Mouse (Mus musculus): ENCODE results near the gene Rfng. TPM values are rescaled to one million over a fixed set of nuclear protein-coding genes. Genes with fewer than 3 reads are reported as not detected.

Gene Rfng
- polyA plus RNA-seq, 1 experiment, result 26.0 TPM

DNA sequence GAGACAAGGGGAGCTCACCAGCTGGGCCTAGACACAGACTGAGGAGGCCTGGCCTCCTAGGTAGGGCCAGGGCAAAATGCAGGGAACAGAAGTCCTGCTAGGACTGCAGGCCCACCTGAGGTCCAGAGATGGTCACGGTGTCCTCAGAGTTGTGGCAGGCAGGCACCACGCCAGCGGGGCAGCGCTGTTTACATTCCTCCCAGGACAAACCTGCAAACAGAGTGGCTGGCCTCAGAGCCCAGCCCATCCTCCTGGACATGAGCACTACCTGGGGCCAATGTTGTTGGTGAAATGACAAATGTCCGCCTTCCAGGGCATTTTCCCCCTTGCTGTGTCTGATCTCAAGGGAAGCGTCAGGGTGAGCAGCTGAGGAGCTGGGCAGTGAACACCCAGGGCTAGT, 33.4 kb upstream of the Rfng start:
- TF ChIP-seq GATA1 (IDR thresholded peaks at IDR 0.05; ENCODE audit: borderline replicate concordance, low read length) (no peak), FLI1 (IDR thresholded peaks at IDR 0.05; ENCODE audit: low read length) (no peak)
- Histone ChIP-seq H3K4me3 (replicated peaks) (no peak overlapping the region), H3K27me3 (replicated peaks) (no peaks in the 10 kb centered on the region), H3K9me3 (no peaks in the 10 kb centered on the region), H3K36me3 (replicated peaks; ENCODE audit: low read length) (peaks cover 100% of the 10 kb centered on the region), H3K4me1 (peaks cover 57% of the 10 kb centered on the region)

DNA sequence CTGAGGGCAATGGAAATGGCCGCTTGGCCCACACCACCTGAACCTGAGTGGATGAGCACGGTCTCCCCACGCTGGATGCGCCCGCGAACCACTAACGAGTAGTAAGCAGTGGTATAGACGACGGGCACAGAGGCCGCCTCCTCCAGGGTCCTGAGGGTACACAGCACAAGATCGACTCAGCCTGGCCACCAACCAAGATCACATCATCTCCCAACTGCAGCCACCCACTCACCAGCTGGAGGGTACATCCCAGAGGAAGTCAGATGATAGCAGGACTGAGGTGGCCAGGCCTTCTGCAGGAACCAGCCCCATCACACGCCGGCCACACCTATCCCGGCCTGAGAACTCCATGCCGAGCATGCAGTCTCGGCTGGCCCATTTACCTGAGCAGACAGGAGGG, 28.1 kb upstream of the Rfng start:
- peaks cover 100% of the 10 kb centered on the region for H3K36me3 ChIP-seq (replicated peaks; ENCODE audit: low read length)
- H3K9me3 ChIP-seq, result no peaks in the 10 kb centered on the region
- TF ChIP-seq GATA1 (IDR thresholded peaks at IDR 0.05; ENCODE audit: borderline replicate concordance, low read length), result no peak
- TF ChIP-seq FLI1 (IDR thresholded peaks at IDR 0.05; ENCODE audit: low read length), result no peak
- peaks cover 22% of the 10 kb centered on the region; the same call in 1 of the 2 replicates for H3K4me1 ChIP-seq
- no peak overlapping the region for H3K4me3 ChIP-seq (replicated peaks)
- no peaks in the 10 kb centered on the region for H3K27me3 ChIP-seq (replicated peaks)

DNA sequence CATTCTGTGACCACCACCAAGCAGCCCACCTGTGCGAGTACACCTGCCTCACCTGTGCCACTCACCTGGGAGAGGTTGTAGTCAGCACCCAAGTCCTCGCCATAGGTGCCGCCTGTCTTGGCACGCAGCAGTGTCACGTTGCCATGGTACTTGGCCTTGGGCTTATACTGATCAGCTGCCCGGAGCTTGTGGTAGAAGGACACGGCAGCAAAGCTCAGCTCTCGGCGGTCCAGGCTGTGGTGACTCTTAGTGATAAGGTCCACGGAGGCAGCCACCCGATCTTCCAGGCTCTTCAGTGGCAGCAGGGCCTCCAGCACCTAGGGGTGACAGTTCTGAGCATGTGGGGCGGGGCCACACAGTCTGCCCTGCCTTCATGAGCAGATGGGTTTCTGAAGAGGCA, 24.0 kb upstream of the Rfng start:
- Histone ChIP-seq H3K4me3 (replicated peaks) (peak overlapping the region; percentile 14), H3K4me1 (peaks cover 8% of the 10 kb centered on the region; the same call in 1 of the 2 replicates), H3K27me3 (replicated peaks) (no peaks in the 10 kb centered on the region), H3K36me3 (replicated peaks; ENCODE audit: low read length) (peaks cover 85% of the 10 kb centered on the region), H3K9me3 (no peaks in the 10 kb centered on the region)
- TF ChIP-seq GATA1 (IDR thresholded peaks at IDR 0.05; ENCODE audit: borderline replicate concordance, low read length), result no peak
- TF ChIP-seq FLI1 (IDR thresholded peaks at IDR 0.05; ENCODE audit: low read length), result no peak

DNA sequence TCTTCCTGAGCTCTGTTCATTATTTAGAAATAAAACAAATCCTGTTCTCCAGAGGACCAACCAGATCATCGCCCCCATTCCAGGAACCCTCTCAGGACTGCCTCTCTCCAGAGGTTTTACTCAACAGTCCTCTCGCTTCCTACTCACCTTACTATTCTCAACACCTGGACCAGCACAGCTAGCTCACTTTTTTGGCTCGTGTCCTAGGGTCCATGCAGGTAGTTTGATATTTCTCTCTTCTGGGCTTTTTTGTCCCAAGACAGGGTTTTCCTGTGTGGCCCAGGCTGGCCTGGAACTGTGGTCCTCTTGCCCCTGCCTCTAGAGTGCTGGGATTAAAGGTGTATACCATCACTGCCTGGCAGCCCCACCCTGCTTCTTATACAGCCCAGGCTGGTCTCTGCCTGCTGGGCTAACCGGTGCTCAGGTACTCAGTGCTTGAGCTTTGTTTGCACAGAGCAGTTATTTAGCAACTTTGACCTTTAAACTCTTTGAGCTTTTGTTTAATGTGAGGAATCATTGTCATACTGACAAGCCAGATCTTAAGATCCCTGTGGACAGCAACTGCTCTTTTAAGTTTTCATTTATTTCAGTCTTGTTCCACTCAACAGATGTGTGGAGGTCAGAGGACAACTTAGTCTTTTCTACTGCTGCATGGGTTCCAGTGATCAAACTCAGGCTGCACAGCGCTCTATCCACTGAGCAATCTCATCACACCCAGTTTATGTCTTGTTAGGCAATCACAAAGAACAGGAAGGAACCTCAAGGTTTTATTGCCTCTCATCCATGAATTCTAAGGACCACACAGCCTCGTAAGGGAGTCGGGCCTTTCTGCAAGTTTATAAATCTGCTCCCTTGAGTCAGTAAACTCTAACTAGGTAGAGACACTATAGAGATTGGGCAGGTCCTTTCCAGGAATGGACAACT, 21.6 kb upstream of the Rfng start:
- H3K9me3 ChIP-seq, result no peaks in the 10 kb centered on the region
- H3K36me3 ChIP-seq (replicated peaks; ENCODE audit: low read length), result peaks cover 61% of the 10 kb centered on the region
- TF ChIP-seq FLI1 (IDR thresholded peaks at IDR 0.05; ENCODE audit: low read length) (no peak), GATA1 (IDR thresholded peaks at IDR 0.05; ENCODE audit: borderline replicate concordance, low read length) (no peak)
- peaks cover 16% of the 10 kb centered on the region for H3K4me1 ChIP-seq
- no peak overlapping the region for H3K4me3 ChIP-seq (replicated peaks)
- no peaks in the 10 kb centered on the region for H3K27me3 ChIP-seq (replicated peaks)

DNA sequence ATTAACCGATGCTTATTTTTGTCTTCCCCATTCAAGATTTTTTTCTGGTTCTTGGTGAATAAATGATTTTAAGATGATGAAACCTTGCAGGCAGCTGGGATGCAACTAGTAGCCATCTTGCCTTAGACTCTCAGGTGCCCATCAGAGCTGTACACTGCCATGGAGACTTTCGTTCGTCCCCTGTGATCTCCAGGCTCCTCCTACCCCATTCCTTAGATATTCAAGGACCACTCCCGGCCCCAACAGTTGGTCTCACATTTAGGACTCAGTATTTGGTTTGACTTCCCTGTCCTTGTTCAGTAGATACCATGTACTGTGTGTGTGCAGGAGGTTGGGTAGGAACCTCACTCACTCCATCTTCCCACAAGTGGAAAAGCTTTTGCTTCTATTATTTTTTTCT, 20.8 kb upstream of the Rfng start:
- H3K36me3 ChIP-seq (replicated peaks; ENCODE audit: low read length), result peaks cover 52% of the 10 kb centered on the region
- TF ChIP-seq FLI1 (IDR thresholded peaks at IDR 0.05; ENCODE audit: low read length) (no peak), GATA1 (IDR thresholded peaks at IDR 0.05; ENCODE audit: borderline replicate concordance, low read length) (no peak)

DNA sequence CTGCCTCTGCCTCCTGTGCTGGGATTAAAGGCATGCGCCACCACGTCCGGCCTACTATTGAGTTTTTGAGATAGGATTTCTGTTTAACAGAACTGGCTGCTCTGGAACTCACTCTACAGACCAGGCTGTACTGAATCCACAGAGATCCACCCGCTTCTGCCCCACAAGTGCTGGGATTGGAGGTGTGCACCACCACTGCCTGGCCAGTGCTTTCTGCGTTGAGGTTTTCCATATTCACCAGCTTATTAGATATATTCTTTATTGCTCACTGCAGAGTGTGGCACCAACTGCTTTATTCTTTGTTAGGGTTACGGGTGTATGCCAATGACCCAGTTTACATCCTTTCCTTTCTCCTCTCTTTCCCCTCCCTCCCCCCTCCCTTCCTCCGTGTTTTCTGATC, 20.3 kb upstream of the Rfng start:
- TF ChIP-seq GATA1 (IDR thresholded peaks at IDR 0.05; ENCODE audit: borderline replicate concordance, low read length), result no peak
- TF ChIP-seq FLI1 (IDR thresholded peaks at IDR 0.05; ENCODE audit: low read length), result no peak
- H3K36me3 ChIP-seq (replicated peaks; ENCODE audit: low read length), result peaks cover 47% of the 10 kb centered on the region
- H3K4me3 ChIP-seq (replicated peaks), result no peak overlapping the region
- H3K9me3 ChIP-seq, result no peaks in the 10 kb centered on the region
- peaks cover 27% of the 10 kb centered on the region for H3K4me1 ChIP-seq
- H3K27me3 ChIP-seq (replicated peaks), result no peaks in the 10 kb centered on the region

More for the DNA sequence above, 20.8 kb upstream of the Rfng start:
- H3K4me3 ChIP-seq (replicated peaks), result no peak overlapping the region
- peaks cover 22% of the 10 kb centered on the region for H3K4me1 ChIP-seq
- no peaks in the 10 kb centered on the region for H3K9me3 ChIP-seq
- H3K27me3 ChIP-seq (replicated peaks), result no peaks in the 10 kb centered on the region

DNA sequence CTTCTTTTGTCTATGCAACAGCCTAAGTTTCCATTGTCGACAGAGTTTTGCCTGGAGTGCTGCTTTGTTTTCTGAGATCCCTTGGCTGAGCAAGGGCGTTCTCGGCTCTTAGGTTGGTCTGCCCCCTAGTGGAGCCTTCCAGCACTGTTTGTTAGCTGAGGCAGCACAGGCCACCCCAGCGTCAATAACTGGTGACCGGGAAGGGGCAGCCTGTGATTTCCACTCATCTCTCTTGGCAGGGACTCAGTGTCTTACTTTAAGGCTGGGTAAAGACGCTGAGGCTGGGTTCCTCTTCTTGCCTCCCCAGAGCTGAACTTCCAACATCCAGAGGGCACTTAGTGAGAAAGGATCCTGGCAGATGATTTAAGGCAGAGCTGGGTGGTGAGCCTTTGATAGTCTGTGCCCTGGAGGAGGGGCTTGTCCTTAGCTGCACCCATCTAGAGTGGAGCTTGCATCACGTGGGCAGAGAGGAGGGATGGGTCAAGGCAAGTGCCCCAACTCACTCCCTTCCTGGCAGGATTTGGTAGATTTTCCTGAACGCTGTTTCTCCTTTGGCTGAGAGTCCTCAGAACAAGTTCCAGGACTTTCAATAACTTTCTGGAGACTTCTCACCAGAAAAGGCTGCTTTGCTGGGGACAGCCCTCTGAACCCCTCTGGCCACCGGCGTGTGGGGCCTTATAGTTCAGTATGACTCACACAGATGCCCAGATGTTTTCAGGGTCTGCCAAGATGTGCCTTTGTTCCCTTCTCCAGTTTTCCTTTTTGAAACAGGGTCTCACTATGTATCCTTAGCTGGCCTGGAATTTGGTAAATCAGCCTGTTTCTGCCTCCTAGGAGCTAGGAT, 16.3 kb upstream of the Rfng start:
- H3K27me3 ChIP-seq (replicated peaks), result no peaks in the 10 kb centered on the region
- peak overlapping the region; percentile 82 for H3K4me3 ChIP-seq (replicated peaks)
- H3K36me3 ChIP-seq (replicated peaks; ENCODE audit: low read length), result peaks cover 7% of the 10 kb centered on the region
- H3K4me1 ChIP-seq, result peaks cover 51% of the 10 kb centered on the region
- TF ChIP-seq FLI1 (IDR thresholded peaks at IDR 0.05; ENCODE audit: low read length), result no peak
- no peak for TF ChIP-seq GATA1 (IDR thresholded peaks at IDR 0.05; ENCODE audit: borderline replicate concordance, low read length)
- H3K9me3 ChIP-seq, result no peaks in the 10 kb centered on the region

DNA sequence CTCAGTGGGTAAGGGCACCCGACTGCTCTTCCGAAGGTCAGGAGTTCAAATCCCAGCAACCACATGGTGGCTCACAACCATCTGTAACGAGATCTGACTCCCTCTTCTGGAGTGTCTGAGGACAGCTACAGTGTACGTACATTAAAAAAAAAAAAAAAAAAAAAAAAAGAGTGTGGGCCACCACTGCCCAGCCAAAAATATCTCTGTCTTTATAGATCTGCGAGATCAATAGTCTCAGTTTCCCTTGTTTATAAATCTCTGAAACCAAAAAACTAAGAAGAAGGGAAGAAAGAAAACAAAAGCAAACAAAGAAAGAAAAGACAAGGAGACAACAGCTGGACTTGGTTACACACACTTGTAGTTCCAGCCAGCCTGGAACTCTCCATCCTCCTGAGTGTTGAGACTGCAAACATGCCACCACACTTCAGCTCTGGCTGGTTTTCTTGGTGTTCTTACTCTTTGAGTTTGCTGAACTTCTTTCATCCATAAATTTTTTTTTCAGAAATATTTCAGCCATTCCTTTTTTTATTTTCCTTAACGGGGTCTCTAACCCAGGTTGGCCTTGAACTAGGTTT, 15.4 kb upstream of the Rfng start:
- Histone ChIP-seq H3K36me3 (replicated peaks; ENCODE audit: low read length) (peaks cover 6% of the 10 kb centered on the region), H3K4me3 (replicated peaks) (peak overlapping the region; percentile 82), H3K4me1 (peaks cover 59% of the 10 kb centered on the region), H3K9me3 (no peaks in the 10 kb centered on the region), H3K27me3 (replicated peaks) (no peaks in the 10 kb centered on the region)
- TF ChIP-seq FLI1 (IDR thresholded peaks at IDR 0.05; ENCODE audit: low read length) (no peak), GATA1 (IDR thresholded peaks at IDR 0.05; ENCODE audit: borderline replicate concordance, low read length) (no peak)

DNA sequence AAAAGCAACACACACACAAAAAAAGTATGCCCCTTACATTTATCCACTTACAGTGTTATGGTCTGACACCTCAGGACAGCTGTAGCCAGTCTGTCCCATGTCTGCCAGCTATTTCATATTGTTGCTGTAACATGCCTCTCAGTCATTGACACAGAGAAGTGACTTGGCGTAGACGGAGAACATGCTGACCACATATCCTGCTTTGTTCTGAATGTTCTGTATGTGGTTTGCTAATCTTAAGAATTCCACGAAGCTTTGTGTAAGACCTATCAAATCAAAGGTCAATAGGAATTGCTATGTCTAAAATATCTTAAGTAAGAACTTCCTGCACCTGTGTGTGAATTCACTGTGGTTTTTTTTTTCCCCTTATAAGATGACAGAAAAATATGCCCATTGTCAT, 14.2 kb upstream of the Rfng start:
- Histone ChIP-seq H3K4me3 (replicated peaks) (peak overlapping the region; percentile 62), H3K4me1 (peaks cover 71% of the 10 kb centered on the region), H3K27me3 (replicated peaks) (no peaks in the 10 kb centered on the region), H3K9me3 (no peaks in the 10 kb centered on the region), H3K36me3 (replicated peaks; ENCODE audit: low read length) (peaks cover 17% of the 10 kb centered on the region)
- no peak for TF ChIP-seq GATA1 (IDR thresholded peaks at IDR 0.05; ENCODE audit: borderline replicate concordance, low read length)
- TF ChIP-seq FLI1 (IDR thresholded peaks at IDR 0.05; ENCODE audit: low read length), result no peak

All from megakaryocyte, embryonic 14.5 days (primary cell).